Mouse (Mus musculus) forebrain, embryonic 14.5 days (tissue): ENCODE measurements around the gene Gm38431. TPM values are rescaled to one million over a fixed set of nuclear protein-coding genes. Genes with fewer than 3 reads are reported as not detected.
A peak's percentile ranks its signal among the peaks of the same experiment; 100 is the strongest.
"Not testable (repeated sequence)": the region's sequence is repeated elsewhere in the genome, so short reads cannot be mapped to it uniquely, and the experiment has no call there.

ENCODE experiments used
- ATAC-seq: fragments of 200-750 bp; cut with Nextera tagmentation; 2 replicates; pipeline ENCODE4 v1.8.0; 2017; ENCODE audit warnings: mild to moderate bottlenecking, moderate library complexity
- DNase-seq: peaks from one replicate; pipeline ENCODE4 v3.0.0-alpha.2; 2015; ENCODE audit warnings: low spot score
- H3K27ac ChIP-seq: fragments of 300-500 bp; sonication (generic); 2 replicates; pipeline ENCODE4 v1.5.1; 2014; ENCODE audit warnings: low read depth, mild to moderate bottlenecking, control low read depth, low read length, moderate library complexity
- H3K27me3 ChIP-seq: fragments of 300-500 bp; sonication (generic); replicated peaks from 2 replicates; pipeline ENCODE4 v1.6.1; 2014; ENCODE audit warnings: low read length, control low read depth, mixed read lengths; ENCODE audit not compliant: control insufficient read depth, insufficient read depth
- H3K36me3 ChIP-seq: fragments of 300-500 bp; sonication (generic); 2 replicates; pipeline ENCODE4 v1.6.1; 2014; ENCODE audit warnings: low read length, control low read depth; ENCODE audit not compliant: control insufficient read depth, insufficient read depth
- H3K4me1 ChIP-seq: fragments of 300-500 bp; sonication (generic); 2 replicates; pipeline ENCODE4 v1.6.1; 2014; ENCODE audit warnings: antibody characterized with exemption, low read length, control low read depth; ENCODE audit not compliant: control insufficient read depth, insufficient read depth
- H3K4me2 ChIP-seq: fragments of 300-500 bp; sonication (generic); 2 replicates; pipeline ENCODE4 v1.6.1; 2014; ENCODE audit warnings: mild to moderate bottlenecking, control low read depth, low read length
- H3K4me3 ChIP-seq: fragments of 300-500 bp; sonication (generic); 2 replicates; pipeline ENCODE4 v1.5.1; 2014; ENCODE audit warnings: low read depth, low read length, control low read depth
- H3K9ac ChIP-seq: fragments of 300-500 bp; sonication (generic); 2 replicates; pipeline ENCODE4 v1.6.1; 2014; ENCODE audit warnings: mild to moderate bottlenecking, low read length, control low read depth, moderate library complexity
- H3K9me3 ChIP-seq: fragments of 300-500 bp; sonication (generic); replicated peaks from 2 replicates; pipeline ENCODE4 v1.6.1; 2016; ENCODE audit warnings: low read length, control low read depth, mixed read lengths; ENCODE audit not compliant: control insufficient read depth
- WGBS: fragments of 180-500 bp; shearing (Covaris S2); extraction: QIAGEN DNeasy Blood & Tissue Kit; methylation state at CpG from one replicate; pipeline ENCODE4 v1.1.7; 2014; 5-methylcytosine and 5-hydroxymethylcytosine counted together
- polyA plus RNA-seq: library from polyadenylated mRNA; unstranded; fragments of >200 nt; fragmentation: Nextera tagmentation; extraction: Ambion mirVana; gene quantifications from 2 replicates; pipeline ENCODE4 v1.2.1, GENCODE M21; 2014

Gene Gm38431
- polyA plus RNA-seq, 1 experiment from 2014 or later: 1.2 TPM

DNA sequence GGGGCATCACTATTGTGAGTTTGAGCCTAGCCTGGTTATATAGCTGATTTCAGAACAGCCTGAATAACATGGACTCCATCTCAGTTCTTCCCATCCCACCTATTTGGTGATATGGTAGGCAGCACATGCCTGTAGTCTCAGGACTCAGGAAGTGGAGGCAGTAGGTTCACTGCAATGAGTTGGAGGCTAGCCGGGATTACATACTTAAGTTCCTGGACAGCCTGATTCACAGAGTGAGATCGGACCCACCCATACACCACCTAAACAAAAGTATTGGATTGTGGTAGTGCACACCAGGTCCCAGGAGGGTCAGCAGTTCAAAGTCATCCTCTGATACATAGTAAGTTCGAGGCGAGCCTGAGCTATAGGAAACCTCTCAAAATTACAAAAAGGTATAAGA is 19.2 kb downstream of the Gm38431 start:
- Histone ChIP-seq H3K4me1 (peaks cover 8% of the 10 kb centered on the region), H3K4me3 (peak overlapping the region; percentile 82), H3K9me3 (no peaks in the 10 kb centered on the region), H3K4me2 (peak overlapping the region; percentile 92), H3K27ac (no peak overlapping the region), H3K27me3 (no peaks in the 10 kb centered on the region), H3K36me3 (peaks cover 41% of the 10 kb centered on the region), H3K9ac (peak overlapping the region; percentile 85)
- ATAC-seq (peak; percentile 21), DNase-seq (peak; percentile 6)
- WGBS: 17% methylated on average over 4 of the region's 4 CpGs

- H3K4me1 ChIP-seq: no peaks in the 10 kb centered on the region
- 83% methylated on average over 26 of the region's 27 CpGs for WGBS
- DNase-seq (no peak), ATAC-seq (no peak)
- no peak within 1 kb of the TSS for H3K27ac ChIP-seq
- H3K9ac ChIP-seq: no peak within 1 kb of the TSS
- peaks cover 39% of the 10 kb centered on the region for H3K36me3 ChIP-seq
- H3K9me3 ChIP-seq: no peaks in the 10 kb centered on the region
- no peaks in the 10 kb centered on the region for H3K27me3 ChIP-seq
- no peak within 1 kb of the TSS for H3K4me2 ChIP-seq
- no peak within 1 kb of the TSS for H3K4me3 ChIP-seq
Observed at GRCm38 (mm10) chr9:21067006-21067684, 24.7 kb downstream of the Gm38431 start, which contains the start of gene Zglp1. Gene Zglp1, minus strand, starts transcription at chr9:21067093.

GRCm38 (mm10) chr9:21062928-21063327 is 28.9 kb downstream of the Gm38431 start:
- DNase-seq (no peak), ATAC-seq (no peak)
- H3K27ac ChIP-seq: no peak overlapping the region
- H3K36me3 ChIP-seq: peaks cover 34% of the 10 kb centered on the region
- H3K27me3 ChIP-seq: no peaks in the 10 kb centered on the region
- H3K4me1 ChIP-seq: no peaks in the 10 kb centered on the region
- 87% methylated on average over 2 of the region's 2 CpGs for WGBS
- no peaks in the 10 kb centered on the region for H3K9me3 ChIP-seq
- H3K9ac ChIP-seq: no peak overlapping the region
- no peak overlapping the region for H3K4me3 ChIP-seq
- H3K4me2 ChIP-seq: no peak overlapping the region

- no peaks in the 10 kb centered on the region for H3K9me3 ChIP-seq
- H3K4me2 ChIP-seq: no peak overlapping the region
- no peaks in the 10 kb centered on the region for H3K4me1 ChIP-seq
- H3K27me3 ChIP-seq: no peaks in the 10 kb centered on the region
- no peak overlapping the region for H3K4me3 ChIP-seq
- ATAC-seq: no peak
- no peak overlapping the region for H3K9ac ChIP-seq
- DNase-seq: no peak
- H3K36me3 ChIP-seq: no peaks in the 10 kb centered on the region
- no peak overlapping the region for H3K27ac ChIP-seq
- 66% methylated on average over 10 of the region's 10 CpGs for WGBS
Observed at GRCm38 (mm10) chr9:21051578-21051977, 40.2 kb downstream of the Gm38431 start.

GRCm38 (mm10) chr9:21045235-21045634 is 46.6 kb downstream of the Gm38431 start:
- H3K9me3 ChIP-seq: no peaks in the 10 kb centered on the region
- H3K4me3 ChIP-seq: no peak overlapping the region
- H3K27me3 ChIP-seq: peaks cover 3% of the 10 kb centered on the region; the same call in 1 of the 2 replicates
- ATAC-seq (no peak), DNase-seq (no peak)
- 88% methylated on average over 3 of the region's 3 CpGs for WGBS
- H3K27ac ChIP-seq: no peak overlapping the region
- H3K36me3 ChIP-seq: no peaks in the 10 kb centered on the region
- no peak overlapping the region for H3K4me2 ChIP-seq
- H3K9ac ChIP-seq: no peak overlapping the region
- H3K4me1 ChIP-seq: no peaks in the 10 kb centered on the region

GRCm38 (mm10) chr9:21044785-21045184 is 47.0 kb downstream of the Gm38431 start:
- H3K9ac ChIP-seq, ATAC-seq, H3K9me3 ChIP-seq, H3K4me1 ChIP-seq, H3K36me3 ChIP-seq, H3K4me3 ChIP-seq, H3K4me2 ChIP-seq, DNase-seq, H3K27me3 ChIP-seq, H3K27ac ChIP-seq: not testable (repeated sequence)
- WGBS: 59% methylated on average over 1 of the region's 1 CpGs

DNA sequence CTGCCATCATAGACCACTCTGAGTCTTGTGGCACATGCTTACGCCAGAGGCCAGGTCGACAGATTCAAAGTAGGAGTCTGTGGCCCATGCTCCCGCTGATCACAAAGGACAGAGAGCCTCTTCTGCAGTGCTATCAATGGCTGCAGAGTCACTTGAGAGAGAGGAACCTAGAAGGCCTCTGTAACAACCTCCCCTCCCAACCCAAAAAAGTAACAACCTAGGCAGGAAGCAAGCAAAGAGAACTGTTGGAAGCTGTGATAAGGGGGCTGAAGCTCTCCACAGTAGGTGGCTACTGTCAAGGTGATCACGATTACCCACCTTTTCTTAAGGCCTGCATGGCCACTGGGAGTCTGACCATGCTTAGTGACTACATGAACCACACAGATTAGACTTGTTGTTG is 48.2 kb downstream of the Gm38431 start:
- no peaks in the 10 kb centered on the region for H3K4me1 ChIP-seq
- H3K4me2 ChIP-seq: no peak overlapping the region
- no peak overlapping the region for H3K4me3 ChIP-seq
- WGBS: 88% methylated on average over 4 of the region's 4 CpGs
- no peaks in the 10 kb centered on the region; the same call in 1 of the 2 replicates for H3K9me3 ChIP-seq
- DNase-seq (no peak), ATAC-seq (no peak)
- no peak overlapping the region for H3K9ac ChIP-seq
- H3K27me3 ChIP-seq: peaks cover 19% of the 10 kb centered on the region
- no peak overlapping the region for H3K27ac ChIP-seq
- H3K36me3 ChIP-seq: no peaks in the 10 kb centered on the region

GRCm38 (mm10) chr9:21041308-21041707 is 50.5 kb downstream of the Gm38431 start:
- DNase-seq: no peak
- no peak for ATAC-seq
- 44% methylated on average over 4 of the region's 4 CpGs for WGBS

DNA sequence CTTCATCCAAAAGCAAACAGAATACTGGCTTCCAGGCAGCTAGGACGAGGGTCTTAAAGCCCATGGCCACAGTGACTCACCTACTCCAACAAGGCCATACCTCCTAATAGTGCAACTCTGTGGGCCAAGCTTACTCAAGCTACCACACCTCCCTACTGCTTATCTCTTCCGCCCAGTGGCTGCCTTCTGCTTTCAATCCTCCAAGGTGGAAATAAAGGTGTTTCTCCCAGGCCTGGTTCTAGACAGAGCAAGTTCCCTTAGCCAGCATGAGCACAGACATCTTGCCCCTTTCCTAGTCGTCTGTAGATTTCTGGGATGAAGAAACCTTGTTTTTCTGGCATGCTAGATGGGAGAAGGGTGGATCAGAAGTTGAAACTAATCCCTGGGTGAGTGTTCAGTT is 52.0 kb downstream of the Gm38431 start:
- 70% methylated on average over 3 of the region's 3 CpGs for whole genome bisulfite sequencing

More at GRCm38 (mm10) chr9:21041308-21041707, 50.5 kb downstream of the Gm38431 start:
- Histone ChIP-seq H3K4me1 (no peaks in the 10 kb centered on the region), H3K27ac (no peak overlapping the region), H3K4me3 (no peak overlapping the region), H3K4me2 (no peak overlapping the region), H3K36me3 (no peaks in the 10 kb centered on the region), H3K9me3 (no peaks in the 10 kb centered on the region; the same call in 1 of the 2 replicates), H3K9ac (no peak overlapping the region), H3K27me3 (peaks cover 42% of the 10 kb centered on the region)

More for the DNA sequence above, 52.0 kb downstream of the Gm38431 start:
- DNase-seq (no peak), ATAC-seq (no peak)
- H3K4me3 ChIP-seq: no peak overlapping the region
- H3K27ac ChIP-seq: no peak overlapping the region
- no peak overlapping the region for H3K9ac ChIP-seq
- H3K27me3 ChIP-seq: peaks cover 57% of the 10 kb centered on the region
- H3K36me3 ChIP-seq: no peaks in the 10 kb centered on the region
- no peak overlapping the region for H3K4me2 ChIP-seq
- no peaks in the 10 kb centered on the region for H3K4me1 ChIP-seq
- no peaks in the 10 kb centered on the region; the same call in 1 of the 2 replicates for H3K9me3 ChIP-seq
